Mouse (Mus musculus): ENCODE measurements around the gene Tbl3. TPM values are rescaled to one million over a fixed set of nuclear protein-coding genes. Genes with fewer than 3 reads are reported as not detected.
"Not testable (repeated sequence)": the region's sequence is repeated elsewhere in the genome, so short reads cannot be mapped to it uniquely, and the experiment has no call there.

Gene Tbl3
- total RNA-seq, 2 experiments from 2014 or later: 18.0 to 20.1 TPM

DNA sequence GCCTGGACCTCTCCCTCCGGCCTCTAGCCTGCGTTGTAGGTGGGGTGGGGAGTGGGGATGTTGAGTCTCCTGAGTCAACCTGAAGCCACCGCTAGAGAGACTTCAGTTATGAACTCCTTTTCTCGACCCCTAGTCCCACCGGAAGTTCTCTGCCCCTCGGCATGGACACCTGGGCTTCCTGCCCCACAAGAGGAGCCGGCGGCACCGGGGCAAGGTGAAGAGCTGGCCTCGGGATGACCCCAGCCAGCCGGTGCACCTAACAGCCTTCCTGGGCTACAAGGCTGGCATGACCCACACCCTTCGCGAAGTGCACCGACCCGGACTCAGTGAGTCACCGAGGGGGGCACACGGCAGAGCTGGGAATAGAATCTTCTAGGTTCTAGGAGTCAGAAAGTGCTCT lies 20.7 kb upstream of the Tbl3 start:
- no peak for DNase-seq

DNA sequence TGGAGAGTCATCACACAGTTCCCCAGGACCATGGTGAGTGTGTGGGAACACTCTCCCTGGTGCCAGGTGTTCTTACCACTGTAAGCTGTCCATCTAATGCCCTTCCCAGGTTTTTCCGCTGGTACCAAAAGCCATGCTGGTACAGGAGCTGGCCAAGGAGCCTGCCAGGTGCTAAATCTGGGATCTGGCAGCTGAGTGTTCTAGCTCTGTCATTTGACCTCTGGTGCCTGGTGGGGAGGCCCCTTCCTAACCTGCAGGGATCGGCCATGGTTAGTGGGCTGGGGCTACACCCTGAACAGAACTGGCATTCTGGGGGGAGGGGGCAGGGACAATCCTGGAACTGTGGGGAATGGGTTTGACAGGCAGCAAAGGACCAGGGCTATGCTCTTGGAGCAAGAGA lies 20.2 kb upstream of the Tbl3 start, which contains the start of gene Rpl3l:
Rpl3l (plus strand) TSS at position 203 of the 400 bp plus-strand sequence.
- DNase-seq: peak; percentile 66 to 75

DNA sequence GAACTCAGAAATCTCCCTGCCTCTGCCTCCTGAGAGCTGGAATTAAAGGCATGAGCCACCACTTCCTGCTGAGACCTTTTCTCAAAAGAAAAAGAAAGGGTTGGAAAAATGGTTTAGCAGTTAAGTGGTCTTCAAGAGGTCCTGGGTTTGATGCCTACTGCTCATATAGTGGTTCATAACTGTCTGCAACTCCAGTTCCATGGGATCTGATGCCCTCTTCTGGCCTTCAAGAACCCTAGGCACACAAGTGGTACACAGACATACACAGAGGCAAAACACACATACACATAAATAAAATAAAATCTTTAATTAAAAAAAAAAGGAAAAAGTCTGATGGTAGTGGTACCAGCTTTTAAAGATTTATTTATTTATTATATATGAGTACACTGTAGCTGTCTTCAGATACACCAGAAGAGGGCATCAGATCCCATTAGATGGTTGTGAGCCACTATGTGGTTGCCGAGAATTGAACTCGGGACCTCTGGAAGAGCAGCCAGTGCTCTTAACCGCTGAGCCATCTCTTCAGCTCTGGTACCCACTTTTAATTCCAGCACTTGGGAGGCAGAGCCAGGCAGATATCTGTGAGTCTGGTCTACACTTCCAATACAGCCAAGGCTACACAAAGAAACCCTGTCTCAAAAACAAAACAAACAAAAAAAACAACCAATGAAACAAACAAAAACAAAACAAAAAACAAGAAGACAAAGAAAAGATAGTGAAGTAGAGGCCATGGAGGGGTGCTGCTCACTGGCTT lies 18.4 kb upstream of the Tbl3 start:
- DNase-seq: no peak

DNA sequence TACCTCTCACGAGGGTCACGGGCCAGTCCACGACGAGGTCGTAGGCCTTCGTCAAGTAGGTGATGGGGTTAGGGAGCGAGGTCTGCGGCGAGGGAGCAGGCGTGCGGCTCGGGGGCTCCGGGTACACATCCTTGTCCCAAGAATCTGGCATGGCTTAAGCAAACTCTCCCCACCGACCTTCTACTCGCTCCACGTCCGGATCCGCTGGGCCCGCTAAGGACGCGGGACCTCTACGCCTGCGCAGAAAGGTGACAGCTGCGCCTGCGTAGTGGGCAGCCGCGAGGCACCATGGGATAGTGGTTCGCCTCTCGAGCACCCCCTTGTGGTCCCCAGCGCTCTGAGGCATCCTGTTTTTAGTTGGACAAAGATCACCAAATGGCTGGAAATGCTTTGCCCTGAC lies 16.7 kb upstream of the Tbl3 start, which contains the start of gene Ndufb10:
Ndufb10 (minus strand) TSS at position 295 of the 400 bp plus-strand sequence.
- peak; percentile 96 to 98 for DNase-seq

DNA sequence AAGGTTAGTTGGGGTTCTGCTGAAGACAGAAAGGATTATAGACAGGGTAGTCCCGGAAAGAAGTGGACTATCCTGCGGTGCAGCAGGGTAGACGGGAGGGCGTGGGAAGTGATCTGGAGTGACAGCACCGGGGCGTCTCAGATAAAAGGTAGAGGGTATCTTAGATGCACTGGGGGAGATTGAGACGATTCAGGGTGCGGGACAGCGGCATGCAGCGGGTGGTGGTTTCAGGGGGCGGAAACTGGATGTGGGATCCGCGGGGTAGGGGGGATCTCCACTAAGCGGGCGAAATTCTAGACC lies 16.4 kb upstream of the Tbl3 start:
- DNase-seq: no peak

DNA sequence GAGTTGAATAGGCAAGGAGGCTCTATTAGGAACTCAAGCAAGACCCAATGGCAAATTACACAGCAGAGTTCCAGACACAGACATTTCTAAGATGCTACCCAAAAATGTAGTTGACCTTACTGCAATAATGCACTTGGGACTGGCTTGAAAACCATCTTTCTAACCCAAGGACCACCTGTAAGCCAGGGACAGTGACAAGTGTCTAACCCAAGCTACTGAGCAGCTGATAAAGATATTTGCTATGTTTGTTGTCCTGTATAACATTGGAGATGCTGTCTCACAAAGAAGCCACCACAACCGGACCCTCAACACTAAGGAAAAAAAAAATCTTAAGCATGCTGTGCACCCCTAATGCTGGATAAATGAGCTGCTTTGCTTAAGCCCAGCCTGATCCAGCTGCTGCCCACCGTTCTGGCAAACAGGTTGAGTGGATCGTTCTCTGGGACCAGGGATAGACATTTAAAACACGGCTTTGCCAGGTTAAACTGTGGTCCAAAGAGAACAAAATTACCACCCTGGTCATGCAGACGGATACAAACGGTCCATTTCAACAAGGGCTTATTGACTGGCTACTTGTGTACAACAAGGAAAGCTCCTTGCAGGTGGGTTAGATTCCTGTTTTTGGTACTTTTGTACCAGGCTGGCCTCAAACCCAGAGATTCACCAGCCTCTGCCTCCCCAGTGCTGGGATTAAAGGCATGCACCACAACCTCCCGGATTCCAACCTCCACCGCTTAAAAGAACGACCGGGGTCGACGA lies 15.8 kb upstream of the Tbl3 start:
- no peak for DNase-seq

DNA sequence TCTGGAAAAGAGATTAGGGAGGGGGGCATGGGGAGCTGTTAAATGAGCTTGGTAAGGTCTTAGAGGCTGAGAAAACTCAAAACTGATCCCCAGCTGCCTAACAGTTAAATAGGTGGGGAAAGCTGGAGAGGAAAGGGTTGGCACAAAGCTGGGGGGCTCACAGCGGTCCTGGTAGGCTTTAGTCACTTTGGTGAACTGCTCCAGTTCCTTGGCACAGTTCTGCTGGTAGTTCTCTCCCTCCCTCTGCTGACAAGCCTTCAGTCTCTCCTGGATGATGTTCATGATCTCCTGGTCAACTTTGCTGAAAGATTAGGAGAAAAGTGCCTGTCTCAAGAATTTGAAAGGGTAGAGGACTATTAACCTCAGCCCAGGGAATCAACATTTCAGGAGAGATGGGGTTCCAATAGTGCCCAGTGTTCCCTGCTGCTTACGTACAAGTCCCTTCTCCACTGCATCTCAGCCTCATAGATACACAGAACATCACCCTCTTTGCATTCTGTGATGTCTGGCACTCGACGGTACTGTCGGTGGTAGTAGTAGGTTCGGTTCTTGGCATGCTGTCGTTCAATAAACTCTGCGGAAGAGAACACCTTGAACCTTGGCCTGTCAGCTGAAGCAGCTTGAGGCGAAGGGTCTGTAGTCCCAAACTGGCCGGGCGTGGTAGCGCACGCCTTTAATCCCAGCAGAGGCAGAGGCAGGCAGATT lies 14.9 kb upstream of the Tbl3 start:
- DNase-seq: no peak

DNA sequence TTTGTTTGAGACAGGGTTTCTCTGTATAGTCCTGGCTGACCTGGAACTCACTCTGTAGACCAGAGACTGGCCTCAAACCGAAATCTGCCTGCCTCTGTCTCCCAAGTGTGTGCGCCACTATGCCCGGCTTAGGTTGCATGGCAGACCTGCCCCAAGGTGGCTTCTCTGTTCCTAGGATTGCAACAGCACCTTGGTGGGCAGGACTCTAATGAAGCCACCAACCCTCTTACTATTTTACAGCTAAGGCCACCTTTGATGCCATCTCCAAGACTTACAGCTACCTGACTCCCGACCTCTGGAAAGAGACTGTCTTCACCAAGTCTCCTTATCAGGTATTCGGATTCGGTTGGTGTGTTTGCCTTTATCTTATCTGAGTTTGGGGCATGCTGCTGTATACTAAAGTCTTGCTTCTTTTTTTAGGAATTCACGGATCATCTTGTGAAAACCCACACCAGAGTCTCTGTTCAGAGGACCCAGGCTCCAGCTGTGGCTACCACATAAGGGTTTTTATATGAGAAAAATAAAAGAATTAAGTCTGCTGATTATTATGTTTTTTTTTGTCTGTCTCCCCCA lies 14.0 kb upstream of the Tbl3 start:
- not testable (repeated sequence) for DNase-seq

DNA sequence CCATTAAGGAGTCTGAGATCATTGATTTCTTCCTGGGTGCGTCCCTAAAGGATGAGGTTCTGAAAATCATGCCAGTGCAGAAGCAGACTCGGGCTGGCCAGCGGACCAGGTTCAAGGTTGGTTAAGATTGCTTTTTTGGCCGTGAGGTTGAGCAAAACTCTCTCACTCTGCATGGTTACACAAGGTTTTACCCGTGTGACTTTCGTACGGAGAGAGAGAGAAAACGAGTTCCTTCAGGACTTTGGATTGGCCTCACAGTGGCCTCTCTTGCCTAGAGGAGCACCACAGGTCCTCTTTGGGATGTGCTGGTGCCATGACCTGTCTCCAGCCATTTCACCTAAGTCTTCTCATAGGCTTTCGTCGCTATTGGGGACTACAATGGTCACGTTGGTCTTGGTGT lies 13.2 kb upstream of the Tbl3 start:
- DNase-seq: not testable (repeated sequence)

DNA sequence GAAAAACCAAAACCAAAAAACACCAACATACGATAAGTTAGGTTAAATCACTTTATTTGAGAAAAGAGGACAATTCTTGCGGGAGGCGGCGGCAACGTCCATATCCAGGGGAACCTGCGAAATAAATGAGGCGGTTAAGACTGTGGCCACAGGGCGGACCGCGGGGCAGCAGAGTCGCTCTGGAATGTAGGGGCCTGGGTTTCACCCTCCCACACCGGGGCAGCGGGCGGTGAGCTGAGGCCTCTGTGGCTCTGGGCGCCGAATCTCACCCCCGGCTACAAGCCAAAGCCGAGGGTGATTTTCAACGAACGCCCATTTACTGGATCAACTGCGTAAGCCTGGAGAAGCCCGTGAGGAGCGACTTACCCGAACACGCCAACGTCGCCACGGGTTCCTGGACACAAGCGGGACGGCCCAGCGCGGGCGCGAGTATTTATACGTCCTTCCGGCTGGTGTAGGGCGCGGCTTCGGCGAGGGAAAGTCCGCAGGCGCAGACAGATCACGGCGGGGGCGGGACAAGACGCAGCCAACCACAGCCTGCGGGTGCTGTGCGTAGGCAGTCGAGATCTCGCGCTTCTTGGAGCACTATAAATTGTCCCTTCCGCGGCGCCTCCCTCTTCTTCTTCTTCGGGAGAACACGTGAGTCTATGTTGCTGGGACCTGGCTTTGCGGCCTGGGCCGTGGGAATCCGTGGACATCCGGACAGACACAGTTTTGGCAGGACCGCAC lies 12.2 kb upstream of the Tbl3 start:
- peak; percentile 97 to 99 for DNase-seq

DNA sequence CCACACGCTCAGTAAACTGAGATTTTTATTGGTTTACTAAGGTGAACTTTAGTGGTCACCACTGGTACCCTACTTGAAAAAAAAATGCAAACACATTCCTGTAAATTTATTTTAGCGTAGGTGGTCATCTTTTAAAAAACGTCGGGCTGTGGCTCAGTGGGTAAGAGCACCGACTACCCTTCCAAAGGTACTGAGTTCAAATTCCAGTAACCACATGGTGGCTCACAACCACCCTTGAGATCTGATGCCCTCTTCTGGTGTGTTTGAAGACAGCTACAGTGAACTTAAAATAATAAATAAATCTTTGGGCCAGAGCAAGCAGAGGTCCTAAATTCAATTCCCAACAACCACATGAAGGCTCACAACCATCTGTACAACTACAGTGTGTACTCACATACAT lies 11.5 kb upstream of the Tbl3 start:
- not testable (repeated sequence) for DNase-seq

DNA sequence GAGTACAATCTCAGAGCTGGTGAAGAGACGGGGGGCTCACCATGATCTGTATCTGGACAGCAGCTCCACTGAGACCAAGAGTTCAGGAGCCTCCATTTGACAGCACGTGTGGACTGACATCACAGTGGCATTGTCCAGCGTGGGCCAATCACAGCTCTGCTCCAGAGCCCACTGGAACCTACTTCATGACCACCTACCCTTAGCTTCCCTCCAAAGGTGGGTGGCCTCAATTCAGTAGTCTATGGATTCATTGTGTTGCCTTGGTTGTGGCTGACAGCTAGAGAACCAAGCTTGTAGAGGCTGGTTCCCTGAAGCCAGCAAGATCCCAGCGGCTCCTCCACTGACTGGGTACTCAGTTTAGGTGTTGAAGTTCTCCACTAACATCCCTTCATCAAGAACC lies 10.5 kb upstream of the Tbl3 start, which contains the start of the genes Rnf151 and Rps2:
Rnf151 (minus strand) TSS at position 121 of the 400 bp plus-strand sequence.
Rps2 (plus strand) TSS at position 174 of the 400 bp plus-strand sequence.
- no peak for DNase-seq

DNA sequence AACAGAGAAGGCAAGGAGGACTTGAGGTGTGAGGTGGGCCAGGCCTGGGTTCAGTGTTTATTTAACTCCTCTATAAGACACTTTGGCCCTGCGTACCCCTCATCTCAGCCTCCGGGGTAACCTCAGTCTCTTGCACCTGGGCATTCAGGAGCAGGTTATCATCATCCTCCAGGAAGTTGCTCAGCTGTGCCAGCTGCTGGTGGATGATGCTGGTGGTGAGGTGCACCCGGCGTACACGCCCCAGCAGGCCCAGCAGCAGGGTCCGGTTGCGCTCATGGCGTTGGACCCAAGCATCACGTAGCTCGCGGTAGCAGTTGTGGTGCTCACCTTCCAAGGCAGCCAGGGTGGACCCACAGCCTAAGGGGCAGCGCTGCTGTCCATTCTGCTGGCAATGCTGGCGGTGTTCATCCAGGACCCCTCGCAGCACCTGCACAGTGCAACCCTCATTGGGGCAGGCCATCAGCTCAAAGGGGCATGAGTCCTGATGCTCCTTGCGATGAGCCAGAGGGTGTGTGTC lies 8.8 kb upstream of the Tbl3 start:
- no peak for DNase-seq

DNA sequence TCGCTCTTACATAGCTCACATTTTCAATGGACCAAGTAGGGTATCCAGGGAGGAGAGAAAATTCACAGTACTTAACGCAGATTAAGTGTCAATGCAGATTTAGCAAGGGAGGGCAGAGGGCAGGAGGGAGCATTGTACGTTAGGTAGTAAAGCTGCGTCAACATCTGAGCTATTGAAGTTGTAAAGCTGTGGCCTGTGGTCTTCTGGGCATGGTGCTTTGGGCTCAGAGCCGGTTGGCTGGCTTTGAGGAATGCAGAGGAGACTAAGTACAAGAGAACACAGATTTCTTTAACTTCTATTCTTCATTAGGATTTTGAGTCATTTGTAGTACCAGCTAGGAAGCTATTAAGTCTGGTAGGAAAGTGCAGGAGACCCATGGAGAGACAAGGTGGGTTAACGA lies 8.1 kb upstream of the Tbl3 start:
- no peak for DNase-seq

DNA sequence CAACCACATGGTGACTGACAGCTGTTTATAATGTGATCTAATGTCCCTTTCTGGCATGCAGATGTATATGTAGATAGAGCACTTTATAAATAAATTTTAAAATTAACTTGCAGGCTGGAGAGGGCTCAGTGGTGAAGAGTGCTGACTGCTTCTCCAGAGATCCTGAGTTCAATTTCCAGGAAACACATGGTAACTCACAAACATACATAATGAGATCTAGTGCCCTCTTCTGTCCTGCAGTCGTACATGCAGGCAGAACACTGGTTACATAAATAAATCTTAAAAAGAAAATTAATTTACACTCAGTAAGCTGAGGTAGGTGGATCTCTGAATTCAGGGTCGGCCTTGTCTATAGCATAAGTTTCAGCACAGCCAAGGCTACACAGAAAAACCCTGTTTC lies 1.2 kb upstream of the Tbl3 start:
- DNase-seq: no peak

DNA sequence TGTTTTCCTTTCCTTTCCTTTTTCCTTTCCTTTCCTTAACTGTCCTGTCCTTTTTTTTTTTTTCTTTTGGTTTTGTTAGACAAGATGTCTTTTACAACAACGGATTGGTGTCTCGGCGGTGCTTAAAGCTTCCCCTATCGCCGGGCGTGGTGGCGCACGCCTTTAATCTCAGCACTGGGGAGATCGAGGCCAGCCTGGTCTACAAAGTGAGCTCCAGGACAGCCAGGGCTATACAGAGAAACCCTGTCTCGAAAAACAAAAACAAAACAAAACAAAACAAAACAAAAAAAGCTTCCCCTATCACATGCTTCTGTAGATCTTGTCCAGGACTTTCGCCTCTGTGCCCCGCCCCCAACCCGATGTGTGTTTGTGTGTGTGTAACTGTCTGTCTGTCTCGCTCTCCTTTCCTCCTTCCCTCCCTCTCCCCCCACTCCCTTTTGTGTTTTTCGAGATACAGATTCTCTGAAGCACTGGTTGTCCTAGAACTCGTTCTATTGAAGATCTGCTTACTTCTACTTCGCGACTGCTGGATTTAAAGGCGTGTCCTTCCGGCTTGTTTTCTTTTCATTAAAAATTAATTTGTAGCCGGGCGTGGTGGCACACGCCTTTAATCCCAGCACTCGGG lies 453 bp upstream of the Tbl3 start:
- no peak for DNase-seq

DNA sequence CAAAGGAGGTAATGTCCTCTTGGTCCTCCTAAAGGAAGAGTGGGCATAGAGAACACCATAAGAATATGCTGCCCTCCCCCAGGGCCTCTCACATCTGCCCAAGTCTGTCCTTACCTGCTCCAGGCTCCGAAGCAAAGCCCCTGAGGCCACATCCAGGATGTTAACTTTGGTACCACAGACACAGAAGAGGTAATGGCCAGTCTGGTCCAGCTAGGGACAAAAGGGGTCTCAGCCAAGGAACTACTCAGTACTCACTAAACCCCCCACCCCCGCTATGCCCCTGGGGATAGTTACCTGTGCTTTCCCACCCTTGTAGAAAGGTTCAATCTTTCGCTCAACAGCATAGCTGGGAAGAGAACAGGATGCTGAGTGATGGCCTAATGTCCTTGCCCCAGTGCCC lies 1.6 kb downstream of the Tbl3 start:
- no peak for DNase-seq

DNA sequence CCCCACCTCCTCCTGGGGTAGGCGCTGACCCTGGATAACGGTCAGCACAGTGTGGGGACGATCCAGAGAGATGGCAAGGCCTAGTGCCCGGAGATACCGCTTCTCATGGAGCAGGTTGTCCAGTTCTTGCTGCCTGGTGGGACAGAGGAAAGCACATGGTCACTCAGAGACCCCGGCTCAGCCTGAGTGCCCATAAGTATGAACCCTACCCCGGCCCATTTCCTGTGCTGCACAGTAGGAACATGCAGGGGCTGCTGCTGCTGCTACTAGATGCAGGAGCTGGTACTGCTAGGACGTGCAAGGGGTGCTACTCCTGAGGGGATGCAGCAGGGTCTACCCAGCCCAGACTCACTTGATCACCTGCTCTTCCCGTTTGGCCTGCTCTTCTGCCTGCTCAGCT lies 6.2 kb downstream of the Tbl3 start:
- DNase-seq: no peak

DNA sequence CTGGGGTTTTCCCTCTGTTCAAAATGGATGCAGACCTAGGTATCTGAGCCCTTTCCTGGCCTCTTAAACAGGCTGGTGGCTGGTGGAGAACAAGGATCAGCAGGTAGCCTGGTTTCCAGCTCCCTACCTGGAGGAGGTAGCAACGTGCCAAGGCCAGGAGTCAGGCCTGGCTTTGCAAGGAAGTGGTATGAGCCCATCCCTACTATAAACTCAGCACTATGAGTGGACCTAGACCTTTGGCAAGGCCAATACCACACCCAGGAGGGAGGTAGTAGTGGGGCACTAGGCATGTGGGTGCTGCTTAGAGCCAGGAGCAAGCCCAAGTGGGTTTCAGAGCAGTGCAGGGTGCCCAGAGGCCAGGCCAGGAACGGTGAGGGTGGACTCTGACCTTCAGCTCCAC lies 8.0 kb downstream of the Tbl3 start:
- DNase-seq: no peak

DNA sequence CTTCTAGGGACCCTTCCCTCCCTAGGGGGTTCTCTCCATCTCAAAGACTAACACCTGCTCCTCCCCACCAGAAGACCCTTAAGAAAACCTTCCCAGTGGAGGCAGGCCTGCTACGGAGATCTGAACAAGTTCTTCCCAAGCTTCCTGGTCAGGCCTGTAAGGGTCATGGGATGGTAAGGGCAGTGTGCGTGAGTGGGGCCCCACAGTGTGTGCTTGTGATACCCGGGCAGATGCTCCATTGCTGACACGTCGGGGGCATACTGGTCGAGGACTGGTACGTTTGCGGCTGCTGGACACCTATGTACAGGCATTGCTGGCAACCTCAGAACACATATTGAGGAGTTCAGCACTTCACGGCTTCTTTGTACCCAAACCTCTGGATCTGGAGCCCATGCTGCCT lies 8.7 kb downstream of the Tbl3 start:
- DNase-seq: no peak

DNA sequence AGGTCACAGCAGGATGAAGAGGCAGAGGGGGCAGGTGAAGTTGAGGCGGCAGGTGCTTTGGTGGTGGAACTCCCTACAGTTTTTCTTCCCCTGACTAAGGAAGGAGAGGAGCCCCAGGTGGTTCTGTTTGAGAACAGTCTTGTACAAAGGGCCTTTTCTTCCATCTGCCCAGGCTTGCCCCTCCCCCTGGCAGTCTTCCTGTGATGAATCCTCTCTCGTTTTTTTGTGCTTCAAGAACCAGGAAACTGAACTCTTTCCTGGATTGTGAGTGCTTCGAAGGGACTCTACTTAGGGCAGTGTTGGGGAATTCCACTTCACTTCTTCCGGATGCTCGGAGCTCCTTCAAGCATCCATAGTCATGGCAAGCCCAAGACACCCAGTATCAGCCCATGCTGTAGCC lies 9.5 kb downstream of the Tbl3 start:
- DNase-seq: no peak

Measured in heart, adult 18-20 months (tissue).